In genomic region chr17:27401200-27401599, GRCm38 (mm10) we compare ENCODE assay signal across 14 mouse cellular contexts.
DNase-seq lines count a peak whose midpoint lies in the region; ATAC-seq lines count a peak whose summit lies in the region.
"Had no signal": no experiment of that assay in that cellular context is flagged by ENCODE, and none has a peak within 500 bp of the region (broad histone marks: within the 10 kb centered on the region; RNA-seq: fewer than 3 reads in every experiment).

No protein-coding gene starts in this region.

- no peaks in the 10 kb centered on the region for H3K36me3 ChIP-seq in midbrain, embryonic 12.5 days
- no peaks in the 10 kb centered on the region for H3K36me3 ChIP-seq in midbrain, embryonic 15.5 days (replicated peaks)
- H3K36me3 ChIP-seq in hindbrain, embryonic 12.5 days: no peaks in the 10 kb centered on the region
- H3K36me3 ChIP-seq in liver, embryonic 12.5 days: no peaks in the 10 kb centered on the region
- no peaks in the 10 kb centered on the region for H3K36me3 ChIP-seq in kidney, embryonic 15.5 days
- H3K36me3 ChIP-seq: hindbrain, embryonic 15.5 days; limb, embryonic 13.5 days; lung, embryonic 15.5 days had no signal

- 0 out of 2 replicates have a peak overlapping the region, but pooled peaks have one; percentile 9 for H3K4me2 ChIP-seq in midbrain, embryonic 12.5 days (replicated peaks)
- H3K4me2 ChIP-seq in midbrain, embryonic 15.5 days: no peak overlapping the region
- H3K4me2 ChIP-seq in hindbrain, embryonic 12.5 days (replicated peaks): no peak overlapping the region
- 0 out of 2 replicates have a peak overlapping the region, but pooled peaks have one; percentile 0 for H3K4me2 ChIP-seq in liver, embryonic 12.5 days
- no peak overlapping the region for H3K4me2 ChIP-seq in kidney, embryonic 15.5 days
- H3K4me2 ChIP-seq: hindbrain, embryonic 15.5 days; limb, embryonic 13.5 days; lung, embryonic 15.5 days had no signal

- no peak overlapping the region for H3K4me3 ChIP-seq in midbrain, embryonic 12.5 days
- no peak overlapping the region for H3K4me3 ChIP-seq in midbrain, embryonic 15.5 days
- H3K4me3 ChIP-seq in hindbrain, embryonic 12.5 days: no peak overlapping the region
- H3K4me3 ChIP-seq in liver, embryonic 12.5 days: no peak overlapping the region
- H3K4me3 ChIP-seq in kidney, embryonic 15.5 days (replicated peaks): no peak overlapping the region
- H3K4me3 ChIP-seq: hindbrain, embryonic 15.5 days; limb, embryonic 13.5 days; lung, embryonic 15.5 days had no signal

- no peaks in the 10 kb centered on the region for H3K9me3 ChIP-seq in midbrain, embryonic 12.5 days
- no peaks in the 10 kb centered on the region for H3K9me3 ChIP-seq in midbrain, embryonic 15.5 days
- H3K9me3 ChIP-seq in hindbrain, embryonic 12.5 days (replicated peaks): 0 out of 2 replicates have a peak, but pooled peaks cover 4% of the 10 kb centered on the region
- H3K9me3 ChIP-seq in liver, embryonic 12.5 days (replicated peaks): no peaks in the 10 kb centered on the region
- 0 out of 2 replicates have a peak, but pooled peaks cover 3% of the 10 kb centered on the region for H3K9me3 ChIP-seq in kidney, embryonic 15.5 days (replicated peaks)
- H3K9me3 ChIP-seq: hindbrain, embryonic 15.5 days; lung, embryonic 15.5 days had no signal

- DNase-seq in thymus, postnatal 0 days (ENCODE audit: low spot score): no peak
- DNase-seq in left cerebral cortex, postnatal 36 days (ENCODE audit: low spot score in 2 of 2): no peak
- DNase-seq: cerebellum, adult 11 months; cerebellum, postnatal 25 days; gastrocnemius, postnatal 25 days; kidney, adult 2 months had no signal

- 6% methylated on average over 13 of the region's 13 CpGs for WGBS in midbrain, embryonic 12.5 days
- 8% methylated on average over 13 of the region's 13 CpGs for WGBS in midbrain, embryonic 15.5 days
- WGBS in hindbrain, embryonic 12.5 days: 19% methylated on average over 13 of the region's 13 CpGs
- 29% methylated on average over 13 of the region's 13 CpGs for WGBS in liver, embryonic 12.5 days (ENCODE audit: insufficient replicate concordance)
- 27% methylated on average over 13 of the region's 13 CpGs for WGBS in kidney, embryonic 15.5 days

- ATAC-seq in midbrain, embryonic 12.5 days (ENCODE audit: low FRiP score, low read depth): no peak
- ATAC-seq in midbrain, embryonic 15.5 days (replicated peaks): no peak
- peak; percentile 46; the same call in 1 of the 2 replicates for ATAC-seq in hindbrain, embryonic 12.5 days (ENCODE audit: low FRiP score)
- no peak for ATAC-seq in liver, embryonic 12.5 days
- ATAC-seq in kidney, embryonic 15.5 days (replicated peaks; ENCODE audit: low FRiP score): no peak

- H3K4me1 ChIP-seq in midbrain, embryonic 12.5 days: peaks cover 16% of the 10 kb centered on the region
- H3K4me1 ChIP-seq in midbrain, embryonic 15.5 days: peaks cover 6% of the 10 kb centered on the region
- peaks cover 20% of the 10 kb centered on the region for H3K4me1 ChIP-seq in hindbrain, embryonic 12.5 days
- 0 out of 2 replicates have a peak, but pooled peaks cover 8% of the 10 kb centered on the region for H3K4me1 ChIP-seq in liver, embryonic 12.5 days
- H3K4me1 ChIP-seq in kidney, embryonic 15.5 days: peaks cover 8% of the 10 kb centered on the region; the same call in 1 of the 2 replicates
- H3K4me1 ChIP-seq: hindbrain, embryonic 15.5 days; limb, embryonic 13.5 days; lung, embryonic 15.5 days had no signal

- H3K9ac ChIP-seq in midbrain, embryonic 12.5 days (replicated peaks): no peak overlapping the region
- H3K9ac ChIP-seq in midbrain, embryonic 15.5 days: no peak overlapping the region
- H3K9ac ChIP-seq in hindbrain, embryonic 12.5 days: no peak overlapping the region
- H3K9ac ChIP-seq in liver, embryonic 12.5 days: no peak overlapping the region
- no peak overlapping the region for H3K9ac ChIP-seq in kidney, embryonic 15.5 days
- H3K9ac ChIP-seq: hindbrain, embryonic 15.5 days; limb, embryonic 13.5 days; lung, embryonic 15.5 days had no signal

- H3K27me3 ChIP-seq in midbrain, embryonic 12.5 days: no peaks in the 10 kb centered on the region
- no peaks in the 10 kb centered on the region for H3K27me3 ChIP-seq in midbrain, embryonic 15.5 days (replicated peaks)
- 0 out of 2 replicates have a peak, but pooled peaks cover 2% of the 10 kb centered on the region for H3K27me3 ChIP-seq in hindbrain, embryonic 12.5 days
- H3K27me3 ChIP-seq in liver, embryonic 12.5 days (replicated peaks): 0 out of 2 replicates have a peak, but pooled peaks cover 5% of the 10 kb centered on the region
- H3K27me3 ChIP-seq in kidney, embryonic 15.5 days: no peaks in the 10 kb centered on the region
- H3K27me3 ChIP-seq: hindbrain, embryonic 15.5 days; limb, embryonic 13.5 days; lung, embryonic 15.5 days had no signal

- intact Hi-C loops in left cerebral cortex, postnatal 36 days (cut with DNase I): no loop called here

- H3K27ac ChIP-seq in midbrain, embryonic 12.5 days (replicated peaks): peak overlapping the region; percentile 69
- no peak overlapping the region for H3K27ac ChIP-seq in midbrain, embryonic 15.5 days
- H3K27ac ChIP-seq in hindbrain, embryonic 12.5 days: peak overlapping the region; percentile 46
- no peak overlapping the region for H3K27ac ChIP-seq in liver, embryonic 12.5 days
- no peak overlapping the region for H3K27ac ChIP-seq in kidney, embryonic 15.5 days
- H3K27ac ChIP-seq: hindbrain, embryonic 15.5 days; limb, embryonic 13.5 days; lung, embryonic 15.5 days had no signal

Comparison
In these comparisons a context has a peak if more than half of its experiments do, and no peak if none do; other contexts are left out.
1. H3K27ac ChIP-seq: peak in midbrain, embryonic 12.5 days (single experiment) and hindbrain, embryonic 12.5 days (single experiment); none in midbrain, embryonic 15.5 days (single experiment), liver, embryonic 12.5 days (single experiment) and kidney, embryonic 15.5 days (single experiment).
2. H3K4me2 ChIP-seq: peak in midbrain, embryonic 12.5 days (single experiment) and liver, embryonic 12.5 days (single experiment); none in midbrain, embryonic 15.5 days (single experiment), hindbrain, embryonic 12.5 days (single experiment) and kidney, embryonic 15.5 days (single experiment).